Mouse (Mus musculus) left cerebral cortex, adult 18-20 months (tissue): ENCODE results near the gene Plekhd1. TPM values are rescaled to one million over a fixed set of nuclear protein-coding genes. Genes with fewer than 3 reads are reported as not detected.

ENCODE experiments used
- DNase-seq, 2 experiments: peaks; one replicate each; pipeline ENCODE4 v3.0.0; 2021 to 2022; ENCODE audit warnings: low spot score in 2 of 2, mixed read lengths in 1 of 2
- total RNA-seq, 2 experiments: library from RNA; stranded (reverse); gene quantifications; 2 replicates each; pipeline ENCODE4 v1.2.3; 2021

Gene Plekhd1
- total RNA-seq, 2 experiments from 2014 or later = 2.1 to 3.6 TPM

GRCm38 (mm10) chr12:80698526-80699143, 6.2 kb downstream of the Plekhd1 start:
- DNase-seq = no peak

- DNase-seq = no peak
Observed at GRCm38 (mm10) chr12:80699144-80699531, 6.7 kb downstream of the Plekhd1 start.

GRCm38 (mm10) chr12:80701332-80701731, 8.9 kb downstream of the Plekhd1 start:
- no peak for DNase-seq

- DNase-seq = no peak
Observed at GRCm38 (mm10) chr12:80706208-80706914, 14.0 kb downstream of the Plekhd1 start.

GRCm38 (mm10) chr12:80706915-80707604, 14.7 kb downstream of the Plekhd1 start:
- no peak for DNase-seq

GRCm38 (mm10) chr12:80715915-80716314, 23.5 kb downstream of the Plekhd1 start:
- DNase-seq = no peak

GRCm38 (mm10) chr12:80719141-80719540, 26.8 kb downstream of the Plekhd1 start:
- DNase-seq = no peak

GRCm38 (mm10) chr12:80720507-80720906, 28.1 kb downstream of the Plekhd1 start:
- no peak for DNase-seq

- no peak for DNase-seq
Observed at GRCm38 (mm10) chr12:80721458-80721857, 29.1 kb downstream of the Plekhd1 start.

GRCm38 (mm10) chr12:80724853-80725559, 32.6 kb downstream of the Plekhd1 start:
- peak; percentile 86 to 94 for DNase-seq

GRCm38 (mm10) chr12:80728207-80728606, 35.8 kb downstream of the Plekhd1 start:
- DNase-seq = no peak

- DNase-seq = no peak
Observed at GRCm38 (mm10) chr12:80728814-80729213, 36.4 kb downstream of the Plekhd1 start.

- DNase-seq = peak; percentile 27 to 33
Observed at GRCm38 (mm10) chr12:80729758-80730530, 37.6 kb downstream of the Plekhd1 start.

- peak; percentile 68 to 74 for DNase-seq
Observed at GRCm38 (mm10) chr12:80730567-80730966, 38.2 kb downstream of the Plekhd1 start.

- DNase-seq = no peak
Observed at GRCm38 (mm10) chr12:80734526-80735470, 42.4 kb downstream of the Plekhd1 start.

GRCm38 (mm10) chr12:80736464-80737282, 44.3 kb downstream of the Plekhd1 start:
- peak; percentile 64 to 74 for DNase-seq

GRCm38 (mm10) chr12:80737283-80737600, 44.9 kb downstream of the Plekhd1 start:
- peak in 1 of 2 experiments; percentile 11 for DNase-seq

GRCm38 (mm10) chr12:80739482-80739881, 47.1 kb downstream of the Plekhd1 start:
- no peak for DNase-seq

GRCm38 (mm10) chr12:80744614-80745013, 52.2 kb downstream of the Plekhd1 start:
- no peak for DNase-seq
